Mouse (Mus musculus) C2C12 (cell line): ENCODE data around the gene Stk11ip.

Experiments
- CTCF ChIP-seq: IDR thresholded peaks from one replicate; pipeline ENCODE4 v1.5.1; 2011; ENCODE audit not compliant: control insufficient read depth, insufficient read depth, insufficient read length
- MYOD1 ChIP-seq: IDR thresholded peaks from one replicate; pipeline ENCODE4 v1.6.1; 2011; ENCODE audit warnings: low read depth; ENCODE audit not compliant: control insufficient read depth, insufficient read length
- USF1 ChIP-seq: IDR thresholded peaks from one replicate; pipeline ENCODE4 v1.6.1; 2011; ENCODE audit warnings: low read depth, mild to moderate bottlenecking, control low read depth, moderate library complexity

DNA sequence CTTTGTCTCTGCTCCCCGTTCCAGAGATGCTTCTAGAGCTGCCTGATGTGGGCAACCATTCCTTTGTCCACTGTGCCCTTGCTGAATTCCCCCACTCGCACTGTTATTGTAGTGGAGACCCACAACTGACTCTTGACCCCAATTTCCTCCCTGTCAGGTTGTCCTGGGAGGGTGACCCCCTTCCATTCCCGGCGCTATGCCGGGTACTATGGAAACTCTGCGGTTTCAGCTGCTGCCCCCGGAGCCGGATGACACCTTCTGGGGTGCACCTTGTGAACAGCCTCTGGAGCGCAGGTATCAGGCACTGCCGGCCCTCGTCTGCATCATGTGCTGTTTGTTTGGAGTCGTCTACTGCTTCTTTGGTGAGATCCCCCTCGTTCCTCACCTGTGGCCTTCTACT, 41.3 kb upstream of the Stk11ip start:
- no peak for TF ChIP-seq MYOD1
- no peak for TF ChIP-seq CTCF
- TF ChIP-seq USF1 = no peak
